Mouse (Mus musculus): ENCODE results near the gene Gm45233. TPM values are rescaled to one million over a fixed set of nuclear protein-coding genes. Genes with fewer than 3 reads are reported as not detected.

Gm45233 gene
- total and polyA plus RNA-seq, 2 experiments from 2014 or later: 0.44 to 6.6 TPM

GRCm38 (mm10) chr7:43443126-43443916 lies 607 bp upstream of the Gm45233 start:
- Histone ChIP-seq H3K27ac (ENCODE audit: low read depth, low read length) (peak overlapping the region; percentile 87), H3K4me3 (ENCODE audit: low read depth, low read length) (peak overlapping the region; percentile 50), H3K27me3 (ENCODE audit: insufficient read depth, low read length) (no peaks in the 10 kb centered on the region), H3K4me2 (ENCODE audit: low read depth, low read length, poor library complexity, severe bottlenecking) (peak overlapping the region; percentile 60), H3K4me1 (ENCODE audit: insufficient read depth, low read length) (peaks cover 16% of the 10 kb centered on the region), H3K9me3 (ENCODE audit: low read length) (no peaks in the 10 kb centered on the region), H3K36me3 (ENCODE audit: insufficient read depth, low read length) (no peaks in the 10 kb centered on the region), H3K9ac (replicated peaks; ENCODE audit: low read length, poor library complexity, severe bottlenecking) (peak overlapping the region; percentile 65)
- WGBS: under 1% methylated on average over 36 of the region's 36 CpGs
- peak; percentile 56 for DNase-seq (ENCODE audit: low spot score)
- peak; percentile 81 for ATAC-seq (ENCODE audit: low FRiP score)
- no peak for TF ChIP-seq CTCF (IDR thresholded peaks at IDR 0.05)

DNA sequence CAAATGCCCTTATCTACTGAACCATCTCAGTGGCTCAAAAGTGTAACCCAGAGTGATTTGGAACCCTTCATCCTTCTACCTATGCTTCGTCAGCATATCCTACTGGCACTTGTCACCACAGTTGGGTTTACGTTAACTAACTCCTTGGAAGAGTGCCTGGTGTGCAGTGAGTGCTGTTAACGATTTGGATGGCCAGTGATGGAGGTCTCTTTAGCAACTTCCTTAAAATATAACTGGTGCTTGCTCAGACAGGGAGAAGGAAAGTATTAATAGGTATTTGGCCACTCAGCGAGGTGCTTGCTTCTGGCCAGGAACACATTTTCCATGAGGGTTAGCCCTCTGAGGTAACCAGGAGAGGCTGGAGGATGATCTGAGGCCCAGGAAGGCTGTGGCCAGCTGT lies 3.9 kb downstream of the Gm45233 start:
- Histone ChIP-seq H3K4me3 (ENCODE audit: low read depth, low read length) (no peak overlapping the region), H3K9ac (replicated peaks; ENCODE audit: low read length, poor library complexity, severe bottlenecking) (no peak overlapping the region), H3K27me3 (ENCODE audit: insufficient read depth, low read length) (no peaks in the 10 kb centered on the region), H3K4me1 (ENCODE audit: insufficient read depth, low read length) (peaks cover 13% of the 10 kb centered on the region), H3K9me3 (ENCODE audit: low read length) (no peaks in the 10 kb centered on the region), H3K4me2 (ENCODE audit: low read depth, low read length, poor library complexity, severe bottlenecking) (no peak overlapping the region), H3K27ac (ENCODE audit: low read depth, low read length) (no peak overlapping the region), H3K36me3 (ENCODE audit: insufficient read depth, low read length) (peaks cover 5% of the 10 kb centered on the region; the same call in 1 of the 2 replicates)
- TF ChIP-seq CTCF (IDR thresholded peaks at IDR 0.05): no peak
- 94% methylated on average over 4 of the region's 4 CpGs for WGBS
- DNase-seq (ENCODE audit: low spot score) (no peak), ATAC-seq (ENCODE audit: low FRiP score) (no peak)

DNA sequence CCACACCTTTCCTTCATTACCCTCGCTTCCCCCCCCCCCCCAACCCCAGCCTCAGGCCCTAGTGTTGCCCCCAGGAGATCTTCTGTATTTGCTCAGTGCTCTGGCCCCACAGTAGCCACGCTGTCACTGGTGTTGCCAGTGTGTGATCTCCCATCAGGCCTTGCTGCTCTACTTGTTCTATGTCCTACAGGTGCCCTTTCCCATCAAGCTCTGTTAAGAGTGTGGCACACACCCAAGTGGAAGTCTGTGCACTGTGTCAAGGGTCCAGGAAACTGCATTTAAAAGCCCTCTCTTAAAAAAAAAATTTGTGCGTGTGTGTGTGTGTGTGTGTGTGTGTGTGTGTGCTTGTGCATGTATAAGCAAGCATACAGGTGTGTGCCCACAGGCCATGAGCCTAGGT lies 4.3 kb downstream of the Gm45233 start:
- 92% methylated on average over 2 of the region's 3 CpGs for WGBS
- H3K27me3 ChIP-seq (ENCODE audit: insufficient read depth, low read length): no peaks in the 10 kb centered on the region
- no peak overlapping the region for H3K9ac ChIP-seq (replicated peaks; ENCODE audit: low read length, poor library complexity, severe bottlenecking)
- H3K4me2 ChIP-seq (ENCODE audit: low read depth, low read length, poor library complexity, severe bottlenecking): no peak overlapping the region
- no peak for TF ChIP-seq CTCF (IDR thresholded peaks at IDR 0.05)
- H3K4me1 ChIP-seq (ENCODE audit: insufficient read depth, low read length): peaks cover 10% of the 10 kb centered on the region
- H3K36me3 ChIP-seq (ENCODE audit: insufficient read depth, low read length): peaks cover 5% of the 10 kb centered on the region; the same call in 1 of the 2 replicates
- ATAC-seq (ENCODE audit: low FRiP score) (no peak), DNase-seq (ENCODE audit: low spot score) (no peak)
- H3K9me3 ChIP-seq (ENCODE audit: low read length): no peaks in the 10 kb centered on the region
- no peak overlapping the region for H3K27ac ChIP-seq (ENCODE audit: low read depth, low read length)
- no peak overlapping the region for H3K4me3 ChIP-seq (ENCODE audit: low read depth, low read length)

- Histone ChIP-seq H3K36me3 (ENCODE audit: insufficient read depth, low read length) (peaks cover 5% of the 10 kb centered on the region; the same call in 1 of the 2 replicates), H3K4me2 (ENCODE audit: low read depth, low read length, poor library complexity, severe bottlenecking) (no peak overlapping the region), H3K27me3 (ENCODE audit: insufficient read depth, low read length) (no peaks in the 10 kb centered on the region), H3K9me3 (ENCODE audit: low read length) (no peaks in the 10 kb centered on the region), H3K4me3 (ENCODE audit: low read depth, low read length) (no peak overlapping the region), H3K27ac (ENCODE audit: low read depth, low read length) (no peak overlapping the region), H3K4me1 (ENCODE audit: insufficient read depth, low read length) (peaks cover 3% of the 10 kb centered on the region; the same call in 1 of the 2 replicates), H3K9ac (replicated peaks; ENCODE audit: low read length, poor library complexity, severe bottlenecking) (no peak overlapping the region)
- WGBS: 98% methylated on average over 2 of the region's 2 CpGs
- ATAC-seq (ENCODE audit: low FRiP score) (no peak), DNase-seq (ENCODE audit: low spot score) (no peak)
- no peak for TF ChIP-seq CTCF (IDR thresholded peaks at IDR 0.05)
Observed at GRCm38 (mm10) chr7:43449811-43450210, 5.9 kb downstream of the Gm45233 start.

GRCm38 (mm10) chr7:43451726-43452125 lies 7.8 kb downstream of the Gm45233 start:
- no peaks in the 10 kb centered on the region for H3K4me1 ChIP-seq (ENCODE audit: insufficient read depth, low read length)
- no peak overlapping the region for H3K27ac ChIP-seq (ENCODE audit: low read depth, low read length)
- TF ChIP-seq CTCF (IDR thresholded peaks at IDR 0.05): no peak
- peaks cover 10% of the 10 kb centered on the region for H3K36me3 ChIP-seq (ENCODE audit: insufficient read depth, low read length)
- DNase-seq (ENCODE audit: low spot score) (no peak), ATAC-seq (ENCODE audit: low FRiP score) (no peak)
- H3K9ac ChIP-seq (replicated peaks; ENCODE audit: low read length, poor library complexity, severe bottlenecking): no peak overlapping the region
- H3K4me3 ChIP-seq (ENCODE audit: low read depth, low read length): no peak overlapping the region
- no peaks in the 10 kb centered on the region for H3K9me3 ChIP-seq (ENCODE audit: low read length)
- 98% methylated on average over 11 of the region's 11 CpGs for WGBS
- no peak overlapping the region for H3K4me2 ChIP-seq (ENCODE audit: low read depth, low read length, poor library complexity, severe bottlenecking)
- no peaks in the 10 kb centered on the region for H3K27me3 ChIP-seq (ENCODE audit: insufficient read depth, low read length)

- peaks cover 15% of the 10 kb centered on the region for H3K36me3 ChIP-seq (ENCODE audit: insufficient read depth, low read length)
- DNase-seq (ENCODE audit: low spot score) (no peak), ATAC-seq (ENCODE audit: low FRiP score) (no peak)
- no peak overlapping the region for H3K4me2 ChIP-seq (ENCODE audit: low read depth, low read length, poor library complexity, severe bottlenecking)
- no peak overlapping the region for H3K27ac ChIP-seq (ENCODE audit: low read depth, low read length)
- no peaks in the 10 kb centered on the region for H3K9me3 ChIP-seq (ENCODE audit: low read length)
- WGBS: 49% methylated on average over 4 of the region's 4 CpGs
- H3K27me3 ChIP-seq (ENCODE audit: insufficient read depth, low read length): no peaks in the 10 kb centered on the region
- H3K4me1 ChIP-seq (ENCODE audit: insufficient read depth, low read length): no peaks in the 10 kb centered on the region
- H3K4me3 ChIP-seq (ENCODE audit: low read depth, low read length): no peak overlapping the region
- no peak for TF ChIP-seq CTCF (IDR thresholded peaks at IDR 0.05)
- H3K9ac ChIP-seq (replicated peaks; ENCODE audit: low read length, poor library complexity, severe bottlenecking): no peak overlapping the region
Observed at GRCm38 (mm10) chr7:43452609-43453008, 8.7 kb downstream of the Gm45233 start.

Data from midbrain, postnatal 0 days (tissue).